Mouse (Mus musculus) bone marrow macrophage, adult 2 months (primary cell): Measurements from ENCODE around the gene Bcr. TPM values are rescaled to one million over a fixed set of nuclear protein-coding genes. Genes with fewer than 3 reads are reported as not detected.

ENCODE experiments used
- H3K27ac ChIP-seq: 2 replicates; pipeline ENCODE4 v1.5.1; 2012; ENCODE audit warnings: low read depth, low read length; ENCODE audit not compliant: insufficient read depth
- H3K4me1 ChIP-seq: 2 replicates; pipeline ENCODE4 v1.6.1; 2012; ENCODE audit warnings: low read length; ENCODE audit not compliant: control insufficient read depth, insufficient read depth
- H3K4me3 ChIP-seq: 2 replicates; pipeline ENCODE4 v1.5.1; 2012; ENCODE audit warnings: mild to moderate bottlenecking, low read length, moderate library complexity; ENCODE audit not compliant: insufficient read depth
- CTCF ChIP-seq: IDR thresholded peaks from 2 replicates; pipeline ENCODE4 v1.5.1; 2012; ENCODE audit warnings: low read depth, mild to moderate bottlenecking, low read length, moderate library complexity
- POLR2A ChIP-seq: IDR thresholded peaks from 2 replicates; pipeline ENCODE4 v1.6.1; 2012; ENCODE audit warnings: mild to moderate bottlenecking, low read depth, low read length, borderline replicate concordance
- polyA plus RNA-seq: library from polyadenylated mRNA; stranded (reverse); fragments of >200 nt; gene quantifications from 2 replicates; pipeline ENCODE4 v1.2.4, GENCODE M21; 2012; ENCODE audit not compliant: missing spikeins, insufficient read depth, insufficient read length

The Bcr gene
- polyA plus RNA-seq, 1 experiment: 2.1 TPM

- no peak for TF ChIP-seq POLR2A
- no peak for TF ChIP-seq CTCF
- Histone ChIP-seq H3K27ac (no peak overlapping the region), H3K4me3 (no peak overlapping the region), H3K4me1 (no peaks in the 10 kb centered on the region)
Measured at GRCm38 (mm10) chr10:75129283-75129710, 68.9 kb downstream of the Bcr start.

GRCm38 (mm10) chr10:75130372-75131046 lies 70.1 kb downstream of the Bcr start:
- no peak for TF ChIP-seq POLR2A
- TF ChIP-seq CTCF: no peak
- H3K4me1 ChIP-seq: no peaks in the 10 kb centered on the region
- no peak overlapping the region for H3K4me3 ChIP-seq
- H3K27ac ChIP-seq: no peak overlapping the region

- no peaks in the 10 kb centered on the region for H3K4me1 ChIP-seq
- TF ChIP-seq CTCF (no peak), POLR2A (no peak)
- H3K27ac ChIP-seq: no peak overlapping the region
- H3K4me3 ChIP-seq: no peak overlapping the region
Measured at GRCm38 (mm10) chr10:75131625-75132024, 71.2 kb downstream of the Bcr start.

GRCm38 (mm10) chr10:75134861-75135517 lies 74.6 kb downstream of the Bcr start:
- Histone ChIP-seq H3K4me3 (no peak overlapping the region), H3K27ac (no peak overlapping the region), H3K4me1 (no peaks in the 10 kb centered on the region)
- no peak for TF ChIP-seq CTCF
- TF ChIP-seq POLR2A: no peak

GRCm38 (mm10) chr10:75135518-75136162 lies 75.2 kb downstream of the Bcr start:
- Histone ChIP-seq H3K4me3 (no peak overlapping the region), H3K4me1 (no peaks in the 10 kb centered on the region), H3K27ac (no peak overlapping the region)
- no peak for TF ChIP-seq POLR2A
- no peak for TF ChIP-seq CTCF

- TF ChIP-seq CTCF (no peak), POLR2A (no peak)
- H3K4me1 ChIP-seq: no peaks in the 10 kb centered on the region
- no peak overlapping the region for H3K27ac ChIP-seq
- no peak overlapping the region for H3K4me3 ChIP-seq
Measured at GRCm38 (mm10) chr10:75137148-75137547, 76.8 kb downstream of the Bcr start.

- TF ChIP-seq CTCF (no peak), POLR2A (no peak)
- no peak overlapping the region for H3K27ac ChIP-seq
- H3K4me1 ChIP-seq: peaks cover 14% of the 10 kb centered on the region
- H3K4me3 ChIP-seq: no peak overlapping the region
Measured at GRCm38 (mm10) chr10:75145221-75145620, 84.8 kb downstream of the Bcr start.

- Histone ChIP-seq H3K27ac (no peak overlapping the region), H3K4me3 (no peak overlapping the region), H3K4me1 (peaks cover 14% of the 10 kb centered on the region)
- TF ChIP-seq CTCF (no peak), POLR2A (no peak)
Measured at GRCm38 (mm10) chr10:75146001-75146400, 85.6 kb downstream of the Bcr start.

- no peak for TF ChIP-seq CTCF
- no peak for TF ChIP-seq POLR2A
- Histone ChIP-seq H3K4me3 (no peak overlapping the region), H3K4me1 (peaks cover 14% of the 10 kb centered on the region), H3K27ac (no peak overlapping the region)
Measured at GRCm38 (mm10) chr10:75146619-75147018, 86.2 kb downstream of the Bcr start.

GRCm38 (mm10) chr10:75148295-75148694 lies 87.9 kb downstream of the Bcr start:
- H3K4me1 ChIP-seq: peaks cover 14% of the 10 kb centered on the region
- H3K4me3 ChIP-seq: no peak overlapping the region
- TF ChIP-seq CTCF (no peak), POLR2A (no peak)
- no peak overlapping the region for H3K27ac ChIP-seq
